In the genomic region with DNA sequence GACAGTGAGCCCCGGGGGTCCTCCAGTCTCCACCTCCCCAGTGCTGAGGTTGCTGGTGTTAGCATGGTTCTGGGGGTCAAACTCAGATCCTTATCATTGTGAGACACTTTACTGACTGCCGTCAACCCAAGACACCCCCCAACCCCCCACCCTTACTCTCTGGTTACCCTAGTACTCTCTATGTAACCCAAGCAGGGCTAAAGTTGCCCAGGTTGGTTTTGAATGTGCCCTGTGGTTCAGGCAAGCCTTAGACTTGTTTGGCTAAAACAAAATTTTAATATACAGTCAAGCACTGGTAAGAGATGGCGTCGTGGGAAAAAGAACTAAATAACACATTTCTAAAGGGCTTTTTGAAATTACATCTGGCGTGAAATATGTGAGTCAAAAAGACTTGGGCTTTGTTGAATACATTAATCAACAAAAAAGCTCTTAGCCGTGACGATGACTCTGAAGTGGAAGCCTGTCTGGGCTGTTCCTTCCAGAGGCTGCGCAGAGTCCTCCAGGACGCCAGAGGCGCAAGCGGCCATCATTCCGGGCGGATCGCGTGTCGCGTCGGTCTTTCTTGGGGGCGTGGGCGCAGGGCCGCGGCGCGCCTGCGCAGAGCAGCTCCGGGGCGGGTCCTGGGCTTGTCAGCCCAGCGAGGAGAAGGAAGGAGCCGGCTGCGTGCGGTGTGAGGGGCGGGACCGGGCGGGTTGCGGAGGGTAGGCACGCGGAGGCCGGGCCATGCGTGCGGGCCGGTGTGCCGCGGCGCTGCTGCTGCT, we compare ENCODE assay signal across 8 mouse cellular contexts. TPM values are rescaled to one million over a fixed set of nuclear protein-coding genes. Genes with fewer than 3 reads are reported as not detected.
DNase-seq lines count a peak whose midpoint lies in the region; ATAC-seq lines count a peak whose summit lies in the region.

A gene (plus strand): TSS at position 590 of the 761 bp plus-strand sequence.

- 7% methylated on average over 36 of the region's 44 CpGs for whole genome bisulfite sequencing in hindbrain, embryonic 12.5 days

- H3K27ac ChIP-seq in hindbrain, embryonic 12.5 days: peak within 1 kb of the TSS; percentile 60; the same call in 1 of the 2 replicates

- no peaks in the 10 kb centered on the region for H3K9me3 ChIP-seq in hindbrain, embryonic 12.5 days (replicated peaks)

- ATAC-seq in hindbrain, embryonic 12.5 days (ENCODE audit: low FRiP score): peak; percentile 95

- H3K27me3 ChIP-seq in hindbrain, embryonic 12.5 days: peaks cover 5% of the 10 kb centered on the region; the same call in 1 of the 2 replicates

- H3K4me3 ChIP-seq in hindbrain, embryonic 12.5 days: peak within 1 kb of the TSS; percentile 91

- H3K9ac ChIP-seq in hindbrain, embryonic 12.5 days: peak within 1 kb of the TSS; percentile 94

- peaks cover 7% of the 10 kb centered on the region; the same call in 1 of the 2 replicates for H3K36me3 ChIP-seq in hindbrain, embryonic 12.5 days

- peak; percentile 99 for DNase-seq in NIH3T3 (ENCODE audit: low read depth)
- peak; percentile 95 to 98 for DNase-seq in cerebellum, postnatal 10 days
- peak; percentile 90 to 94 for DNase-seq in frontal cortex, postnatal 10 days (ENCODE audit: low spot score in 2 of 2)
- peak; percentile 95 to 97 for DNase-seq in layer of hippocampus, postnatal 14 days (ENCODE audit: low spot score in 2 of 2)
- DNase-seq in lung, postnatal 14 days: peak; percentile 98
- peak; percentile 89 for DNase-seq in retina, adult 2 months (ENCODE audit: low read depth, low spot score)
- peak; percentile 97 to 98 for DNase-seq in thymus, postnatal 36 days

- peak within 1 kb of the TSS; percentile 93 for H3K4me2 ChIP-seq in hindbrain, embryonic 12.5 days (replicated peaks)

- H3K4me1 ChIP-seq in hindbrain, embryonic 12.5 days: peaks cover 18% of the 10 kb centered on the region

RNA-seq across cellular contexts. Expression of the gene that starts here (rescaled TPM):
- 35.3 and 35.8 TPM in 2 replicates for polyA plus RNA-seq in hindbrain, embryonic 12.5 days (2016; fragmentation: Nextera tagmentation; extraction: Ambion mirVana)
- total RNA-seq in layer of hippocampus, postnatal 14 days (2021): 100 to 1,000 TPM; 113 to 118 TPM

Comparison
In these comparisons a context has a peak if more than half of its experiments do, and no peak if none do; other contexts are left out.
1. Peak in every context shown above with its lines: DNase-seq, ATAC-seq, H3K4me3 ChIP-seq and H3K27ac ChIP-seq.